In the genomic region with DNA sequence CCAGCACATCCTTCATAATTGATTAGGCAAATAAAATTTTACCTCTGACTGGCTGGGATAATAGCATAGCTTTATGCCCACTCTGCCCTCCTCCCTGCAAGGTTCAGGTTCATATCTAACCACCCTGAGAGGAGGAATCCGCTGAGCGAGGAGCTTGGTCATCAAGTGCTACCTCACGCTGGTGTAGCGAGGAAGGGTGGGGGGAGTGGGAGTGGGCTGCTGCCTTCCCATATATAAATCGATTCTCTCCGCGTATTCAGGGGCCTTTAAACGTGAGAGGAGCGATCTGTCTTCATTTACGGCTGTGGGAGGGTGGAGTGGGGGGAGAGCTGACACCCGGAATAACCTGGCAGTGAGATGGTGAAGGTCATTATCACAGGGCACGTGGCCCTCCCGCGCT, we compare ENCODE assay signal across 19 mouse cellular contexts. TPM values are rescaled to one million over a fixed set of nuclear protein-coding genes. Genes with fewer than 3 reads are reported as not detected.
"Had no signal": no experiment of that assay in that cellular context is flagged by ENCODE, and none has a peak within 500 bp of the region (broad histone marks: within the 10 kb centered on the region; RNA-seq: fewer than 3 reads in every experiment).

No protein-coding gene starts in this region.

- DNase-seq: kidney, adult 8-10 months; kidney, postnatal 10 days; kidney, postnatal 36 days; layer of hippocampus, postnatal 36 days; liver, embryonic 13.5 days; lung, adult 2 months; thymus, adult 2 months; thymus, postnatal 14 days; thymus, postnatal 4 days had no signal

- H3K4me2 ChIP-seq: kidney, embryonic 15.5 days; liver, embryonic 13.5 days; midbrain, embryonic 12.5 days had no signal

- H3K4me1 ChIP-seq: kidney, embryonic 15.5 days; liver, embryonic 13.5 days; midbrain, embryonic 12.5 days had no signal

- H3K4me3 ChIP-seq: kidney, embryonic 15.5 days; left cerebral cortex, adult 2 months; liver, embryonic 13.5 days; midbrain, embryonic 12.5 days; myocyte had no signal

- H3K27ac ChIP-seq: kidney, embryonic 15.5 days; left cerebral cortex, adult 2 months; liver, embryonic 13.5 days; macrophage; midbrain, embryonic 12.5 days; stomach, postnatal 0 days had no signal

- ATAC-seq: midbrain, embryonic 16.5 days had no signal

- H3K9me3 ChIP-seq: kidney, embryonic 15.5 days; liver, embryonic 13.5 days; midbrain, embryonic 12.5 days had no signal

- H3K27me3 ChIP-seq: liver, embryonic 13.5 days had no signal

- H3K36me3 ChIP-seq: kidney, embryonic 15.5 days; liver, embryonic 13.5 days; midbrain, embryonic 12.5 days had no signal

- H3K9ac ChIP-seq: kidney, embryonic 15.5 days; liver, embryonic 13.5 days; midbrain, embryonic 12.5 days had no signal

RNA-seq across cellular contexts. Expression of a gene that starts 47.9 kb away (rescaled TPM):
- total RNA-seq: liver, adult 2 months; megakaryocyte-erythroid progenitor cell, adult 5-6 weeks; monocyte, adult 5-6 weeks had no signal
- polyA plus RNA-seq: macrophage, myocyte had no signal
